Mouse (Mus musculus): ENCODE data around the gene Uba1y. TPM values are rescaled to one million over a fixed set of nuclear protein-coding genes. Genes with fewer than 3 reads are reported as not detected.
"Not testable (repeated sequence)": the region's sequence is repeated elsewhere in the genome, so short reads cannot be mapped to it uniquely, and the experiment has no call there.

The Uba1y gene
- not detected for total RNA-seq (2022)

GRCm38 (mm10) chrY:818396-818795, at the start of gene Uba1y:
Gene Uba1y, plus strand, starts transcription at chrY:818649.
- no peak for DNase-seq (ENCODE audit: low spot score in 2 of 2)

- DNase-seq (ENCODE audit: low spot score in 2 of 2): not testable (repeated sequence)
These were observed 21.1 kb upstream of the Uba1y start, which contains the start of gene Zfy1 for GRCm38 (mm10) chrY:797309-797708. Gene Zfy1, minus strand, starts transcription at chrY:797409.

- no peak for DNase-seq (ENCODE audit: low spot score in 2 of 2)
These were observed 9.3 kb upstream of the Uba1y start for GRCm38 (mm10) chrY:808991-809661.

GRCm38 (mm10) chrY:872404-872803, 54.0 kb downstream of the Uba1y start:
- DNase-seq (ENCODE audit: low spot score in 2 of 2): no peak

GRCm38 (mm10) chrY:872855-873549, 54.6 kb downstream of the Uba1y start:
- DNase-seq (ENCODE audit: low spot score in 2 of 2): no peak

Other genes with a start within 250 kb of the Uba1y start
- gene Zfy1, start 21.2 kb upstream of the Uba1y start, total RNA-seq (2022): not detected
- gene Kdm5d, start 79.1 kb downstream of the Uba1y start, total RNA-seq (2022): 1 to 10 TPM in 2 of 4 experiments, not detected in 2; 7.9 to 9.6 TPM
- gene Eif2s3y, start 191.9 kb downstream of the Uba1y start, total RNA-seq (2022): 10 to 100 TPM in 2 of 4 experiments, not detected in 2; 45.7 to 50.2 TPM

All from gastrocnemius, adult 8-10 months (tissue).